Mouse (Mus musculus) bone marrow, adult 2 months (tissue): ENCODE measurements around the gene Tmem63a. TPM values are rescaled to one million over a fixed set of nuclear protein-coding genes. Genes with fewer than 3 reads are reported as not detected.

Experiments
- H3K27ac ChIP-seq: fragments of 200-500 bp; 2 replicates; pipeline ENCODE4 v1.5.1; 2012; ENCODE audit warnings: low read depth, mild to moderate bottlenecking, control low read depth, inconsistent platforms, low read length; ENCODE audit not compliant: control insufficient read depth, poor library complexity, insufficient read depth
- H3K4me1 ChIP-seq: fragments of 200-500 bp; 2 replicates; pipeline ENCODE4 v1.6.1; 2011; ENCODE audit warnings: low read length; ENCODE audit not compliant: control insufficient read depth, insufficient read depth
- H3K4me3 ChIP-seq: fragments of 200-500 bp; replicated peaks from 2 replicates; pipeline ENCODE3; 2011; ENCODE audit warnings: mild to moderate bottlenecking, low read depth, low read length, control low read depth; ENCODE audit not compliant: control insufficient read depth
- CTCF ChIP-seq: fragments of 200-500 bp; IDR thresholded peaks from 2 replicates; pipeline ENCODE4 v1.5.1; 2011; ENCODE audit warnings: low read length, control low read depth; ENCODE audit not compliant: control insufficient read depth, insufficient read depth
- POLR2A ChIP-seq: fragments of 200-500 bp; IDR thresholded peaks from 2 replicates; pipeline ENCODE4 v1.6.1; 2011; ENCODE audit warnings: low read depth, mild to moderate bottlenecking, control low read depth, low read length, borderline replicate concordance; ENCODE audit not compliant: control insufficient read depth
- WGBS: fragments of 180-500 bp; shearing (Covaris S2); methylation state at CpG from one replicate; pipeline ENCODE4 v1.1.7; 2018; 5-methylcytosine and 5-hydroxymethylcytosine counted together
- polyA plus RNA-seq: library from polyadenylated mRNA; stranded (reverse); fragments of >200 nt; gene quantifications from 2 replicates; pipeline ENCODE4 v1.2.4, GENCODE M21; 2011; ENCODE audit warnings: low replicate concordance; ENCODE audit not compliant: missing spikeins, insufficient read depth, insufficient read length

The Tmem63a gene
- polyA plus RNA-seq, 1 experiment = 32.8 TPM

- no peak overlapping the region for H3K27ac ChIP-seq
- 82% methylated on average over 3 of the region's 3 CpGs for WGBS
- no peaks in the 10 kb centered on the region for H3K4me1 ChIP-seq
Observed at GRCm38 (mm10) chr1:181001621-181002020, 59.5 kb downstream of the Tmem63a start.

DNA sequence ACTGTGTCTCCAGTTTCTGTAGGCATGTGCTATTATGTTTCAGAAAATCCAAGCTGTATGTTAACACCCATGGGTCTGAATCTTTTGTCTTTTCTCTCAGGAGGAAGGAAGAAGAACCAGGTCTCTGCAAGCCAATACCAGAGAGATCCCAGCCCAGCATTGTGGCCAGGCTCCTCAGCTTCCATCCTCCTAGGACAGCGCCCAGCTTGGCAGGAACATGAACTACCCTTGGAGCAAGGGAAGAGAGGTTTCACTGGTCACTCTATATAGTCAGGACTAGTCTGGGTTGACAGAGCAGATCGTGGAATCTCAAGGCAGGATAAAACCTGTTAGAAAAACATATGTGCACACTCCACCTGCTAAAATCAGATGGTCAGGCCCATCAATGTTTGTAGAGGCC, 61.6 kb downstream of the Tmem63a start:
- no peak overlapping the region for H3K27ac ChIP-seq
- H3K4me3 ChIP-seq = no peak overlapping the region
- TF ChIP-seq CTCF (no peak), POLR2A (no peak)
- H3K4me1 ChIP-seq = no peaks in the 10 kb centered on the region
- 72% methylated on average over 2 of the region's 2 CpGs for WGBS

More at GRCm38 (mm10) chr1:181001621-181002020, 59.5 kb downstream of the Tmem63a start:
- H3K4me3 ChIP-seq = no peak overlapping the region
- TF ChIP-seq CTCF (no peak), POLR2A (no peak)

- Histone ChIP-seq H3K4me3 (no peak overlapping the region), H3K27ac (no peak overlapping the region), H3K4me1 (no peaks in the 10 kb centered on the region)
- 64% methylated on average over 8 of the region's 8 CpGs for WGBS
- TF ChIP-seq POLR2A = no peak
- TF ChIP-seq CTCF = no peak
Observed at GRCm38 (mm10) chr1:181005331-181005730, 63.2 kb downstream of the Tmem63a start.

DNA sequence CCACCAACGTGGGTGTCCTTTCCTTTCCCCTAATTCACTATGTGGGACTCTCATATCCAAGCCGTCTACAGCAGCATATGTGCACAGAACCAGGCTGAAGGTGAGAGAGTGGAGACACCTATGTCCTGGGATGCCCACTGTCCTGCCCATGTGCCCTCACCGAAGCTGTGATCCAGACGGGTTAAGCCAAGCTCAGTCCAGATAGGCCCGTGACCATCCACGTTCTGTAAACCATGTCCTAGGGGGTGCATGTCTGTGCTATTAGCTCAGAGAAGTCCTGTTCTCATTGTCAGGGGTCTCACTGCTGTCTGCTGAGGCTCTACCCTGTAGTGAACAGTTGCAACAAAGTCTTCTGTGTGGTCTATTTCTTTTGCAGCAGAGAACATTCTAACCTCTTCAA, 65.7 kb downstream of the Tmem63a start:
- TF ChIP-seq CTCF (no peak), POLR2A (no peak)
- no peak overlapping the region for H3K4me3 ChIP-seq
- WGBS = 89% methylated on average over 6 of the region's 6 CpGs
- no peak overlapping the region for H3K27ac ChIP-seq
- H3K4me1 ChIP-seq = no peaks in the 10 kb centered on the region

DNA sequence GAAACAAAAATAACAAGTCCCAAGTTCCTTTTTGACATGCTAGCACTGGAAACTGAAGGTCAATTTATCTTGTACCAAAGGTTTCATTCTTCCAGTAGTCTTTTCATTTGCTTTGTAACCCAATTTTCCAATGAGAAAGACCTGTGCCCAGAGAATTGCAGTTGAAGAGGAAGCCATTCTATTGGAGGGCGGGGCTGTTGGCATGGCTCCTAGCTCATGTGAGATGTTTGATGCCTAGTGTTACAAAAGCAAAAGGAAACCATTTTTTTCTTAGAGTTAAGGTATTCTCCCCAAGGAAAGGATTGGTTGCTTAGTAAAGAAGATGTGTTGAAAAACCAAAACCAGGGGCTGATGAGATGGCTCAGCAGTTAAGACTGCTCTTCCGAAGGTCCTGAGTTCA, 66.1 kb downstream of the Tmem63a start:
- TF ChIP-seq CTCF = no peak
- no peak for TF ChIP-seq POLR2A
- H3K4me3 ChIP-seq = no peak overlapping the region
- H3K4me1 ChIP-seq = no peaks in the 10 kb centered on the region
- WGBS = 72% methylated on average over 2 of the region's 2 CpGs
- H3K27ac ChIP-seq = no peak overlapping the region

DNA sequence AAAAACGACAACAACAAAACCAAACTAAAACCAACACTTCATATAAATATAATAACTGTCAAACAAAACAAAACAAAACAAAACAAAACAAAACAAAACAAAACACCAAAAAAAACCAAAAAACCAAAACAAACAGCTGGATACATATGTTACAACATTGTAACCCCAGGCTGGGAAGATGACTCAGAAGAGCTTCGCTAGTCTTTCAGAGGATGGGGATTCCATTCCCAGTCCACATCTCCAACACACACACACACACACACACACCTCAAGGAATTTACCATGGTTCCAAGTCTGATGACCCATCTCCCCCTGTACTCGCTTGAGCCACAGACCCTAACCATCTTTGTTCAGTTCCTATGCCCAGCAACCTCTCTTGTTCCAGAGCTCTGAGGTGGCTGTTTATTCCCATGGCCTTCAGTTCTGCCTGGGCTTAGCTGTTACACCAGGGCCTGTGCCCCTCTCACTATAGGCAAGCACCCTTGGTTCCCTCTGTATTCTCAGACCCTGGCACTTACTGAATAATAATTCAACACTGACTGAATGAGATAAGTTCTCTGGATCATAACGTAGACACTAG, 67.0 kb downstream of the Tmem63a start:
- 84% methylated on average over 4 of the region's 4 CpGs for WGBS
- no peak for TF ChIP-seq POLR2A
- TF ChIP-seq CTCF = no peak
- Histone ChIP-seq H3K4me3 (no peak overlapping the region), H3K4me1 (no peaks in the 10 kb centered on the region), H3K27ac (no peak overlapping the region)

DNA sequence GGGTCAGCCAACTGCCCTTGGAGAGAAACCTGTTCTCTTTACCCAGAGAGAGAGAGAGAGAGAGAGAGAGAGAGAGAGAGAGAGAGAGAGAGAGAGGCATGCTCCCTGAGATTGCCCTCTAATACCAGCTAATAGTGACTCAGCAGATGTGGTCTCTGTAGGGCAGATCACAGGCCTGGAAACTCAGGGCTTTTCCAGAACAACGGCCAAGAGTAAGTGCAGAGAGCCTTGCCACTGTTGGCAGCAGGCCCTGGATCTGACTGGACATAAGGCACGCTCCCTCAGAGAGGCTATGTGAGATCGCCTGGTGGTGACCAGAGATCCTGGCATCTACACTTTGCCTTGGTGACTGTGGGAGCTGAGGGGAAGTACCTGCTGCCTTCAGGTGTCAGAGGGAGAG, 67.6 kb downstream of the Tmem63a start:
- no peak overlapping the region for H3K27ac ChIP-seq
- WGBS = 45% methylated on average over 3 of the region's 3 CpGs

DNA sequence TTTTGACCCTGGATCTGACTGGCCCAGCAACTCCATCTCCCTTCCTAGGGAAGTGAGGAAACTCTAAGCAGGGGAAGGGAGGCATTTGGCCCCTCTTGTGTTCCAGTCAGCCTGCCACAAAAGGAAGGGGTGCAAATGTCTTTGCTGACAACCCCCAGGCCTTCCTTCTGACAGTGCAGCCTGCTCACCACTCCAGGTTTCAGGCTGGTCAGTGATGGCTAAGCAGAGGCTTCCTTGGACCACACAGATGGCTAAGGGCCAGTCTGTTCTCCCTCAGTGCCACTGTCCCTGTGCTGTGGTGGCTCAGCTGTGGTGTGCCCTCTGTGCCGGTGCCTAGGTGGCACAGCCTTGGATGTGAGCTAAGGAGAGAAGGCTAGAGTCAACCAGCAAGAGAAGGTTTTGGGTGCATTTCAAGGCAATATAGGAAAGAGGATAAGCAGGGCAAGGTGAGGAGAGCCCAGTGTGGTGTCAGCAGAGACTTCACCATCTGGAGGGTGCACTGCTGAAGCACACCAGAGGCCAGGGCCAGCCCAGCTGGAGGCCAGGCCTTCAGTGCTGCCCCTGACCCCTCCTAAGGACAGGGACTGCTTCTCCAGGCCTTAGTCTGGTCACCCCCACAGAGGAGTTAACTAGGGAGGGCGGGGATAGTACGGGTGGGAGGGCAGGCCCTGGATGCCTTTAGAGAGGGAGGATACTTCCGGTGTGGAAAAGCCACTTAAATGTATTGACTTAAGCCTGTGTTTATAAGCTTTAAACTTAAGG, 68.2 kb downstream of the Tmem63a start:
- whole genome bisulfite sequencing = 70% methylated on average over 4 of the region's 4 CpGs
- no peak overlapping the region for H3K4me3 ChIP-seq
- TF ChIP-seq POLR2A (no peak), CTCF (no peak)
- H3K27ac ChIP-seq = no peak overlapping the region
- H3K4me1 ChIP-seq = no peaks in the 10 kb centered on the region

More for the DNA sequence above, 67.6 kb downstream of the Tmem63a start:
- TF ChIP-seq POLR2A (no peak), CTCF (no peak)
- Histone ChIP-seq H3K4me1 (no peaks in the 10 kb centered on the region), H3K4me3 (no peak overlapping the region)
